Mouse (Mus musculus) mature B cell (primary cell): ENCODE measurements around the gene Bpifb2.
"Not testable (repeated sequence)": the region's sequence is repeated elsewhere in the genome, so short reads cannot be mapped to it uniquely, and the experiment has no call there.

Experiments
- in situ Hi-C: fragments of 300-500 bp; cut with MboI; formaldehyde crosslinking; loops from 2 replicates; pipeline ENCODE4 v1.14.3; 2019

The Bpifb2 gene

DNA sequence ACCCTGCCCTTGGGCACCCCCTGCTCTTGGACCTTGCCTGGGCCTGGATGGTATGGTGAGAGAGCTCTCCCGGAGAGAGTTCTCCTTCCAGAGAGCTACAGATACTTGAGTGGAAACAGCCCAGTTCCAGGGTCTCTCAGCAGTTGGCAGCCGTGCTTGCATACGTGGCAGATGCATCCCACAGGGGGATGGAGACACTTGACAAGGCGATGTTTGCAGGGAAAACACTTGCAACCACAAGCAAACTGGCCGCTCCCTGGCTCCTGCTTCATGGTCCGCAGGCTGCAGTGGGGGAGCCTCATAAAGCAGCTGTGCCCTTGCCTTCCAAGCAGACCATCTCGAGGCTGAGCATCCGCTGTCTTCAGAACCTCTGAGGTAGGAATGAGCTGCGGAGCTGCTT, at the start of gene Bpifb2:
Gene Bpifb2 (plus strand): TSS at position 301 of the 400 bp plus-strand sequence.
- in situ Hi-C loops, result no loop called here

DNA sequence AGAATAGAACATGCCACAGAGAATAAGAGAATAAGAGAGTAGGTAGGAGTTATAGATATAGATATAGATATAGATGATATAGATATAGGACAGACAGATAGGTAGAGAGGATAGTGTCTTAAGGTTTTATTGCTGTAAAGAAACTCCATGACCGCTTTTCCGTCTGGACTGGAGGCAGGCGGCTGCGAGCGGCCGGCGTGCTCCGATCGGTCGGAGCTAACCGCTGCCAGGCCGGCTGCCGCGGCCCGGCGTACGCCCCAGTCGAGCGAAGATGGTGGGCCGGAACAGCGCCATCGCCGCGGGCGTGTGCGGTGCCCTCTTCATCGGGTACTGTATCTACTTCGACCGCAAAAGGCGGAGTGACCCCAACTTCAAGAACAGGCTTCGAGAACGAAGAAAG, 48.9 kb upstream of the Bpifb2 start:
- in situ Hi-C loops, result not testable (repeated sequence)

DNA sequence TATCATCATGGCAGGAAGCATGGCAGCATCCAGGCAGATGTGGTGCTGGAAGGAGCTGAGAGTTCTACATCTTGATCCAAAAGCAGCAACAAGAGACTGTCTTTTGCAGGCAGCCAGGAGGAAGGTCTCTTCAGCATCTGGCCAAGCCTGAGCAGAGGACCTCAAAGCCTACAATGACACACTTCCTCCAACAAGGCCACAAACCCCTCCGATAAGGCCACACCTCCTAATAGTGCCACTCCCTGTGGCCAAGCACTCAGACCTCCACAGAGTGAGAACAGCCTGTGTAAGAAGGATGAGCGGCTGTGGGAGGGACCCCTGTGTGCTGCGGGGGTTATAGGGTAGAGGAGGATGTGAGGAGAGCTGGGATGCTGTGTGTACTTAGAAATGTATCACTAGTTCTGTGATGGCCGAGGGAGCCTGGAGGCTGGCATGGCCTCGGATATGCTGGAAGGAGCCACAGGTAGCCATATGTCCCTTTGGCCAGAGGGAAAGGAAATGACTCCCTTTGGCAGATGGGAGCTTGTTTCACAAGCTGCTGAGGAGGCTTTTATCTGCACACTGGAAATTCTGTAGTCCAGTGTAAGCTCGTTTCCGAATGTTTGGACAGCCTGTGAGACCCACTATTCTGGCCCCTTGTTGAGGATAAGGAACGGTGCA, 47.5 kb upstream of the Bpifb2 start:
- in situ Hi-C loops, result no loop called here

DNA sequence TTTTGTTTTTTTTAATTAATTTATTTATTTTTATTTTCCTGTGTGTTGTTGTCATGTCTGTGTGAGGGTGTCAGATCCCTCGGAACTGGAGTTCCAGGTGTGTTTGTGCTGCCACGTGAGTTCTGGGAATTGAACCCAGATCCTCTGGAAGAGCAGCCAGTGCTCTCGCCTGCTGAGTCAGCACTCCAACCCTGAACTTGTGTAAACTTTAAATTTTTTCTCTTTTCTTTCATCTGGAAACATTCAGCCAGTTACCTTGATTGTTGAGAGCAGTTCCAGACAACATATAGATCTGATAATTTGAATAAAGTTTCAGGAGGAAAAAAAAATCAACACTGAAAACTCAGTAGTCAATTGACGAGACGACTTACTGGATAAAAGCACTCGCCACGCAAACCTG, 46.1 kb upstream of the Bpifb2 start:
- in situ Hi-C loops, result no loop called here

DNA sequence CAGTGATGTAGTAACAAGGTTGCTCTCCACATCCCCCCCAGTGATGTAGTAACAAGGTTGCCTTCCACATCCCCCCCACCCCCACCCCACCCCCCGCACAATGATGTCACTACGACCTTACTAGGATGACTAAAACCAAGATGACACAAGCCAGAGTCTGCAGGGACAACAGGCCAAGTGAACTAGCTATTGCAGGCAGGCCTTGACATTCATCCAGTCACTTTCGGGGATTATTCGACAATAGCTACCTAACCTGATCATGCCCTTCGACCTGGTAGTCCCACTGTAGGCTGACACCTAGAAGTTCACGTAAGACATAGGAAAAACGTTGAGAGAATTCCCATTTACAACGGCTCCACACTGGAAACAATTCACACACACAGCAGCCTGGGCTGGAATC, 41.6 kb upstream of the Bpifb2 start:
- in situ Hi-C loops, result no loop called here

DNA sequence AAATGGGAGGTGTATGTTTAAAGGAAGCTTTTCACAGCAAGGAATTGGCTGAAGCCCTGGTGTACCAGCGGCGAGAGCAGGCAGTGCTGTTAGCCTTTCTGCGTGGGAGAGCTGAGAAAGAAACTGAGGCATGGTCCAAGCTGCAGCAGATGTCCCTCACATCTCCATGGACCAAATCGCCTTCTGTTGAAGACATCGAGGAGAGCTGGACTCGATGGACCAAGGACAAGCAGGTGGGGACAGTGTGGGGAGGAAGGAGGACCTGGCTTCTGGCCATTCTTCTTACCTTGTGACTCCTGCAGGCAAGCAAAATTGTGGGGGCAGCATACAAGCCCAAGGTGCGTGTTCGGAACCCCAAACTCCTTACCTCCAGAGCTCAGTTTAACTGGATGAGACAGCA, 32.0 kb upstream of the Bpifb2 start:
- in situ Hi-C loops, result no loop called here

DNA sequence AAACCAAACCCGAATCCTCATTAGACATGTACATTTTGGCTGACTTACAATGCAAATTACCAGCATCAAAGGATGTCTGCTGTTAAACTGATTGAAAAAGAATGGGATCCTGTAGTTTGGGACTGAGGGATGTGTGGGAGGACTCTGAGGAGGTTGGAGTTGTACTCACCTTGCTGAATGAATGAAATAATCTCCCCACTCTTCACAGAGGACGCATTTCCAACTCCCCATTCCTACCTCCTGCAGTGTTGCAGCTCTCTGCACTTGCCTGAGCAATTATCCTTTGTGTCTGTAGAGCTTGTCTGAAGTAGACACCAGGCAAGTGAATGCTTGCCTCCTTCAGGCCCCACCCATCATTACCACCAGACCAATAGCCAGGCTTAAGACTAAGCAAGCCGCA, 26.5 kb upstream of the Bpifb2 start:
- in situ Hi-C loops, result no loop called here

DNA sequence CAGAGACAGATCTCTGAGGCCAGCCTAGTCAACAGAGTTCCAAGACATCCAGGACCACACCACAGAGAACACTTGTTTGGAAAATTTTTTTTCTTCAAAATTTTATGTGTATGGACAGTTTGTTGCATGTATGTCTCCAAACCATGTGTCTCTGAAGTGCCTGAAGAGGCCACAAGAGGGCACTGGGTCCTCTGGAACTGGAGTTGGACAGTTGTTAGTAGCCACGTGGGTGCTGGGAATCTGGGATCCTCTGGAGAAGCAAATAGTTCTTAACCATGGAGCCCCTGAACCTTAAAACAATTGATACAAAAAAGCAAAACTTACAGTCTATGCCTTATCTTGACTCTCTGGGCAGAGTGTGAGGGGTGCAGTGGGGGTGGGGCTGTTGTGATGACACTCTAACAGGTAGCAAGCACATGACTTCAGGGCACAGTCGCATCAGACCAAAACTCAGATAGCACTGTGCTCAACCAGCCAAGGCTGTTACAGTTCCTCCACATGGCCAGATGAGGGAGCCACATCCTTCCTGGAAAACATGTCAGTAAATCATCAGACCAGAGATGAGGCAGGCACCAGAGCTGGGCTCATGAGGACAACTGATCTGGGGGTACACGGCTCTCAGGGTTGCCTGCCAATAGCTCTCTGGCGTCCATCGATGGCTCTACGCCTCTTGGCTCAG, 24.4 kb upstream of the Bpifb2 start:
- in situ Hi-C loops, result no loop called here

DNA sequence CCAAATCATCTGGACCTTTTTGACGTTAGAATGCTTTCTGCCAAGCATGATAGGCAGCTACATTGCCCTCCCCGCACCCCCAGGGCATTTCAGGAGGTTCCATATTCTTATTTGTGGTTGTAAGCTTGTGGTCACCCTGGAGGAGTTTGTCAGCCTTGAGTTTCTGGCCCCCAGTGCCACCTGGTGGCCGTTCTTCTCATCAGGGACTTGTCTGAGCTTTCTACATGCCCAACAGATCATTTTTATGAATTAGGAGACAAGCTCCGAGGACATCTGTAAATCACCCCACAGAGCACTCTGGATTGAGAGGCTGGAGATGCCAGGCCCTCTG, 23.9 kb upstream of the Bpifb2 start:
- in situ Hi-C loops, result no loop called here

DNA sequence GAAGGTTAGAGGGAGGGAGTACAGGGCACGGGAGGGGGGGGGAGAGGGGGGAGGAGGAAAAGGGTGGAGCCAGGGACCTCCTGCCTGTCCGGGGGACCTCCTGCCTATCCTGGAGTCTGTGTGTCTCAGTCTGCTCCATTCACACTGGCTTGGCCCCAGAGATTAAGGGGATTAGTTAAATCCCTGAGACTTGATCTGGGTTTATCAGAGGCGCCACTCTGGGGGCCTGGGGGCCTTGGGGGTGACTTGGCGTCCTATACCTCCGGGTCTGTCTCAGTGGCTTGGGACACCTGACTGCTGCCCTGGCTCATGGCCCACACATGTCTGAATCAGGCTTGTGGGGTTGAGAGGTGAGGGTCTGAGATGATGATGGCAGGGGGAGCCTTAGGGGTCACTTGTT, 21.3 kb upstream of the Bpifb2 start:
- in situ Hi-C loops, result no loop called here

DNA sequence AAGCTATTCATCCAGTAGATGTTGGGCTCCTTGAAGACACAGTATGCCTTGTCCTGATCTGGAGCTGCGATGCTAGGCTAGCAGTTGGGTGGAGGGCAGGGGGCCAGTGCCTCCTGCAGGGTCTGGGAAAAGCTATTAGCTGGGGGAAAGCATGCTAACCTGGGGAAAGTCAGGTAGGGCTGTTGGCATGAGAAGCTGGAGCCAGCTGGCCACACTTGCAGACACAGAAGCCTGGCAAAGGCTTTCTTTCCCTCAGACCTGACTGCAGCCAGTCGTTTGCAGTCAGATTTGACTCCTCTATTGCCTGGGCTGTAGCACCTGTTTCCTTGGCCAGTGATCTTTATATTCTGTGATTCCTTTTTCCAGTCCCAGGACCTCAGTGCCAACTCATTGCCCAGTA, 15.3 kb upstream of the Bpifb2 start:
- in situ Hi-C loops, result no loop called here

DNA sequence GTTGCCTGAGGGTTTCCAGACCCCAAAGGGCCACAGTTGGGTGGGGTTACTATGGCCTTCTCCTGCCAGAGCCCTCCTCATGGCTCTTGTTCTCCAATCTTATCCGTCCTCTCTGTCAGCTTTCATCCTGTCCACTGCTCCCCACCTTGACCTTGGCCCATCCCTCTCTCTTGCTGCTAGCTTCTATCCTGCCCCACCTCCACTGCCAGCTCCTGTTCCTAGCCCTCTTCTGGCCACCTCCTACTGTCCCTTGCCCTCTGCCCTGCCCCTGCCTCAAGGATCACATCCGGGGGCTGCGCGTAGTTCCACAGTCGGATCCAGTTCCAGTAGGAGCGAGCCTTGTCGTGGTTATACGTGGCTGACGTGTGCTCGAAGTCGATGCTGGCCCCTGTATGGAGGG, 14.5 kb upstream of the Bpifb2 start:
- in situ Hi-C loops, result no loop called here

DNA sequence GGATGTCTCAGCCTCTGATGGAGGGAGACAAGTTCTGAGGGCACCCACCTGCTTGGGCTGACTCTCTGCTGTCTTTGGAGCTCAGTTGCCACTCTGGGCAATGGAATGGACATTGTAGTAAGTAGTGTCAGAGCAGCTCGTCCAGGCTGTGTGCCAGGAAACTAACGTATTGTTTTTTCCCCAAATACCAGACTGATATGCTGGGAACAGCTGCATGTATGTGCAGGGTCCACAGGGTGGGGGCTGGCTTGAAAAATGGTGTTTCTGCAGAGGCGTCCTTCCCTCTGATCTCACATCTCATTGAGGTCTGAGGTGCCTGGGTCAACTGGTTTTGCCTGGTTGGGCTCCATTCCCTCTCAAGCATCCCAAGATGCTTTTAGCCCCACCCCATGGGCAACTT, 14.1 kb upstream of the Bpifb2 start:
- in situ Hi-C loops, result no loop called here

DNA sequence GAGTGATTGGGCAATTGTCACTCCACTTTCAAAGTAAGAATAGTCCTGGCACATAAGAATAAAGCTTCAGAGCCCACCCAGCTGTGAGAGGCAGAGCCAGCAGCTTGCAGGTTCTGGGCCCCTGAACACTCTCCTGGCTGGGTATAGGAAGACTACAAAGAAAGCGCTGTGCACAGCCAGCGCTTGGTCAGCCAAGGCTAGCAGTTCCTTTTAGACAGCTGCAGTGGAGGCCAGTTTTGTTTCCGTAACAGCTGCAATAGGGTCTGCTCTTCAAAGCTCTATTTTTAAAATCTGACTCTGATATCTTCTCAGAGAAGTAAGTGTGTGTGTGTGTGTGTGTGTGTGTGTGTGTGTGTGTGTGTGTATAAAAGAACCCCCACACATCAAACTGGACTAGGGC, 12.9 kb upstream of the Bpifb2 start:
- in situ Hi-C loops, result no loop called here

DNA sequence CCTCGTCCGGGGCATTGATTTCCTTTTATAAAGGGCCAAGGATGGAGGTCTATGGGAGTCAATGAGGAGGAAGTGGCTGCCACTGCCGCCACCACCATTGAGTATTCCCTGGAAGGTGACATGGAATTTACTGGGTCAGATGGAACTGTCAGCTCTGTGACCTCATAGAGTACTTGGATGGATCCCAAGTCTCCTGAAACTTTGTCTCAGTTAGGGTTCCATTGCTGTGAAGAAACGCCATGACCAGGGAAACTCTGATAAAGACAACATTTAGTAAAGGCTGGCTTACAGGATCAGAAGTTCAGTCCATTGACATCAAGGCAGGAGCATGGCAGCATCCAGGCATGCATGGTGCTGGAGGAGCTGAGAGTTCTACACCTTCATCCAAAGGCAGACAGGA, 3.9 kb upstream of the Bpifb2 start, which contains the start of gene Sun5:
Gene Sun5 (minus strand): TSS at position 101 of the 400 bp plus-strand sequence.
- in situ Hi-C loops, result no loop called here

DNA sequence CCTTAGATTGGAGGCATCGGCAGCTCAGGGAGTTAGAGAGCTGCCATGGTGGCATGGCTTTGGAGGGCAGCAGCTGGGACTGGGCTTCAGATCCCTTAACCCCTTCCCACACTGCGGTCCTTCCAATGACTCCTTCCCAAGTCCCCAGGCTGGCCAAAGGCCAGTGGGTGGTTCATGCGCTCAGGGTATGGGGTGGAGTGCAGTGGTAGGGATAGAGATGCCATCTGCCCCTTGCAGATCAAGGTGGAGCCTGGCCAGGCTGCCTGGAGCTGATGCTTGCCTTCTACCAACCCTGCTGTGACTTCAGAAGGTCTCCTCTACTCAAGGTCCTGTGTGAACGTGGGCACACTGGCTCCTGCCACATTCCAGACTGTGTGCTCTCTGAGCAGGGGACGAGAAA, 24.3 kb downstream of the Bpifb2 start:
- in situ Hi-C loops, result no loop called here

DNA sequence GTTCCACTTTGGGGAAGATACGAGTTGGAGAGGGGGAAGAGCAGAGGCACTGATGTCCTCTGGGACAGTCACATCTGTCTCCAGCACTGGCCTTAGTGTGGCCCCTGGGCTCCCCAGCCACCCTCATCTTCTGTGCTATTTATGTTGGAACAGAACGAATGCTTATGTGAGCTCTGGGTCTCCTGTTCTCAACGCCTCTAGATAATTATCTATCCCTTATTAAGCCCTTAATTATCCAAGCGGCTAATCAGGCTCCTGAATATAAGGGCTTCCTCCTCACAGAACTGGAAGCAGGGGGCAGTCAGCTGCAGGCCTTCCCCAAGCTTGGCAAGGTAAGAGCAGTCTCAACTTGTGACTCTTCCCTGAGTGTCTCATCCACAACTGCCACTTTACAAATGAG, 25.2 kb downstream of the Bpifb2 start, which contains the start of gene Bpifb6:
Gene Bpifb6 (plus strand): TSS at position 301 of the 400 bp plus-strand sequence.
- in situ Hi-C loops, result no loop called here

DNA sequence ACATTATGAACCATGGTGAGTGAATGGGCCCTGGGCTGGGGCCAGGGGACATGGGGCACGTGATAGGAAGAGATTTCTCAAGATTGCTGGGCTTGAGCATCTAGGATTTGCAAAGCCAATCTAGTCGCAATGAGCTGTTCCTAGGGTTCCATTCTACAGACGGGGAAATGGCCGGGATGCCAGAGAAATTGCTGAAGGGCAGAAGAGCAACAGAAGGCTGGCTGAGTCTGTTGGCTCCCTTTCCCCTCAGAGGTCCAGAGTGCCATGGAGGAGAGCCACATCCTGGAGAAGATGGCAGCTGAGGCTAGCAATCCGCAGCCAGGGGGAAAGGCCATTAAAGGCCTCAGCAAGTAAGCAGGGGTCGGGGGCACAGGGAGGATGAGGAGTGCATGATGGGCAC, 27.9 kb downstream of the Bpifb2 start:
- in situ Hi-C loops, result no loop called here

DNA sequence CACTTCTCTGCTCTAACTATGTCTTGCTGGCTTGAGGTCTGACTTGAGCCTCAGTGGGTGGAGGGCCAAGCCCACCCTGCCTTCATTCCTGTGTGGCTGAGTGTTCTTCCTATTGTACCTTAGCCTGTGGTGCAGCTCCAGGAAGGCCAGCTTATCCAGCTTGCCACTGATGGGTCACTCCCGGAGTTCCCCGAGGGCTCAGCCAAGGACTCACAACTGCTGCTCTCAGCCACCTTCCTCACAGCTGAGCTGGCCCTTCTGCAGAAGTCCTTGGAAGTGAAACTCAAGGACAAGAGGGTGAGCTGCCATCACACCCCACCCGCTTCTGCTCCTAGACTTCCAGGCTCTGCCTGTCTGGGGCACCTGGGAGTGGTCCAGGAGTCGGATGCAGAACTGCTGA, 31.8 kb downstream of the Bpifb2 start:
- in situ Hi-C loops, result no loop called here

DNA sequence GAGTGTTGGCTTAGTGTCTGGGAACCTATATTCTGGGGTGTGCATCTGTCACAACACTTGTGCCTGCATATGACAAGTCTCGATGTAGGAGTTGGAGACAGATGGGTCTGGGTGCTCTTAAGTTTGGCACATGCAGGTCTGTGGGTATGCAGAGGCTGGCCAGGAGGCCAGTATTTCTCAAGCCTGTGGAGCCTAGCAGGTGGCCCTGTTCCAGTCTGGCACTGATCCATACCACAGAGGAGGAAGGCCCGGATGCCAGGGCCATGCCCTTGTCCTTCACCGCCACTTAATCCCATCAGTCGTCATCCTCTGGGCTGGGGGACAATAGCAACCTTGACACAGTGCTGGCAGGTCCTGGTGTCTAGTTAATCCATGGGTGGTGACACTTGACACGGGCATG, 39.3 kb downstream of the Bpifb2 start:
- in situ Hi-C loops, result no loop called here

DNA sequence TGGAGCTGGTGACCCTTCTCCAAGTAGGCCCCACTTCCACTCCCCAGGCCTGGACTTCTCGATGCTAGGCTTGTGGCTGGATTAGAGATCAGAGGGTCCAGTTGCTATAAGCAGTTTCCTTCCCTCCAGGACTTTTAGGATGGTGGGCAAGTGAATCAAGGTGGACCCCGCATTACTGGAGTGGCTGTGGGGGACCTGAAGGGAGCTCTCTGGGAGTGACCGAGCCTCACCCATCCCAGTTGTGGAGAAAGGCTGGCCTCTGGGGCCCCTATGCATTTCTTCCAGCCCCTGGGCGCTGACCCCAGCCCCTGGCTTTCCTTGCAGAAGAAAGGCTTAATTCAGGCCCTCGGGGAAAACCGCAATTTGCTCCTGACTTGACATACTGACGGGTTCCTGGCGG, 43.1 kb downstream of the Bpifb2 start, which contains the start of gene Bpifb3:
Gene Bpifb3 (plus strand): TSS at position 301 of the 400 bp plus-strand sequence.
- in situ Hi-C loops, result no loop called here

DNA sequence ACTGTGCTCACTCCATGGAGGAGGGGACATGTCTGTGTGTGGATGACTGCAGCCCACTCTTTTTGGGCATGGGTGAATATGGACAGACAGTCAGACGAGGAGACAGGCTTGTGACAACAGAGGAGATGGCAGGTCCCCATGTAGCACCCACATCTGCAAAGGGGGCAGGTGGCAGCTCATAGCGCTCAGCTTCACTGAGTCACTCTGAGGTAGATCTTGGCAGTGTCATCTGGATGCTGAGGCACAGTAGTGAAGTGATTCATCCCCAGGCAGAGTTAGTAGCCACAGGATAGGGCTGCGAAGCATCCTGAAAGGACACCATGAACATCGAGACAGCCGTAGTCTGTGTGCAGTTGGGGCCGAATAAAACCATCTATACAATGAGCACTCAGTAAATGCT, 46.4 kb downstream of the Bpifb2 start:
- in situ Hi-C loops, result no loop called here

DNA sequence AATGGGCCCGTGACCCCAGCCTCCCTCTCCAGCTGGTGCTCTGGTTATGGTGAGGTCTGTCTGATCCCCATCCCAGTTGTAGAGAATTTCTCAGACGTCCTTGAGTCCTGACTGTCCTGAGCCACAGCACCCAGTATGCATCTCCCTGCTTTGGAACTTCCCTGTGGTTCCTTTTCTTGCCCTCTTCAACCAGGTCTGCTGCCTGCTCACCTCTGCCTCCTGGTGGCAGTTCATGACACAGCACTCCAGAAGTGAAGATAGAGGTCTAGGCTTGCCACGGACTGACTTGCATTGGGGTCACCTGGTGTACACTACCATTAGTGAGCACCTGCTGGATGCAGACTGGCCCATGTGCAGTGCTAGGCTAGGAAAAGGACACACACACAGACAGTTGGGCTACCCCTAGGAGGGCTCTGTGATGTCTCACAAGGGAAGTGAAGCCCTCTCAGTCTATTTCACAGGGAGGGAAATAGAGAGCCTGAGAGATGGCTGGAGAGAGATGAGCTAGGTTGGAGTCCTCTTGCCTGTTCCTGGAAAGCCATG, 55.1 kb downstream of the Bpifb2 start:
- in situ Hi-C loops, result no loop called here

DNA sequence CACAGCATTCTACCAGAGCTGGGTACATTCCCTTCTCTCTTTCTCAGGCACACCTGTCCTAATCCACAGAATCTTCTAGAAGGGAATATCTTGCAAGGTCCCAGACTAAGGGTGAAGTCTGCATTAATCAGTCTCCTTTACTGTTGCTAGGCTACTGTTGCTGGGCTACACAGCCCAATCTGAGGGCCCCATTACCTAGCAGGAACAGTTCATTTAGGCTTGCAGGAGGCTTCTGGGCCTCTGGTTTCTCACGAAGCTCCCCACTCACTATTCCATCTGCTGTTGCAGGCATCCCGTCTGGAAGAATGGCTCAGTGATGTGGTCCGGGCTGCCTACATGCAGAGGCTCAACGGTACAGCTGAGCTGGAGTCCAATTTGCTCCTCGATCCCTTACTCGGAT, 56.3 kb downstream of the Bpifb2 start:
- in situ Hi-C loops, result no loop called here
